Mouse (Mus musculus): ENCODE results near the gene Eif2d. TPM values are rescaled to one million over a fixed set of nuclear protein-coding genes. Genes with fewer than 3 reads are reported as not detected.

Gene Eif2d
- polyA plus RNA-seq, 1 experiment from 2014 or later, result 67.9 TPM

- H3K4me2 ChIP-seq (replicated peaks; ENCODE audit: low read depth, low read length), result no peak overlapping the region
- no peaks in the 10 kb centered on the region for H3K36me3 ChIP-seq (ENCODE audit: control insufficient read depth, insufficient read depth, low read length)
- no peaks in the 10 kb centered on the region for H3K27me3 ChIP-seq (ENCODE audit: control insufficient read depth, insufficient read depth, low read length)
- 0 out of 2 replicates have a peak, but pooled peaks cover 4% of the 10 kb centered on the region for H3K4me1 ChIP-seq (ENCODE audit: control insufficient read depth, insufficient read depth, low read length)
- H3K4me3 ChIP-seq (ENCODE audit: low read length), result no peak overlapping the region
- WGBS, result 82% methylated on average over 1 of the region's 1 CpGs
- H3K9ac ChIP-seq (ENCODE audit: low read depth, low read length), result no peak overlapping the region
- no peak for ATAC-seq (ENCODE audit: low FRiP score, low TSS enrichment)
- no peaks in the 10 kb centered on the region for H3K9me3 ChIP-seq (ENCODE audit: control insufficient read depth, low read length)
- H3K27ac ChIP-seq (ENCODE audit: low read depth, low read length), result no peak overlapping the region
Measured at GRCm38 (mm10) chr1:131211655-131212054, 58.7 kb downstream of the Eif2d start.

GRCm38 (mm10) chr1:131212956-131213355 lies 60.0 kb downstream of the Eif2d start:
- Histone ChIP-seq H3K9me3 (ENCODE audit: control insufficient read depth, low read length) (no peaks in the 10 kb centered on the region), H3K4me1 (ENCODE audit: control insufficient read depth, insufficient read depth, low read length) (0 out of 2 replicates have a peak, but pooled peaks cover 4% of the 10 kb centered on the region), H3K36me3 (ENCODE audit: control insufficient read depth, insufficient read depth, low read length) (no peaks in the 10 kb centered on the region), H3K4me3 (ENCODE audit: low read length) (no peak overlapping the region), H3K9ac (ENCODE audit: low read depth, low read length) (no peak overlapping the region), H3K4me2 (replicated peaks; ENCODE audit: low read depth, low read length) (no peak overlapping the region), H3K27ac (ENCODE audit: low read depth, low read length) (no peak overlapping the region), H3K27me3 (ENCODE audit: control insufficient read depth, insufficient read depth, low read length) (no peaks in the 10 kb centered on the region)
- 66% methylated on average over 5 of the region's 5 CpGs for WGBS
- ATAC-seq (ENCODE audit: low FRiP score, low TSS enrichment), result no peak

DNA sequence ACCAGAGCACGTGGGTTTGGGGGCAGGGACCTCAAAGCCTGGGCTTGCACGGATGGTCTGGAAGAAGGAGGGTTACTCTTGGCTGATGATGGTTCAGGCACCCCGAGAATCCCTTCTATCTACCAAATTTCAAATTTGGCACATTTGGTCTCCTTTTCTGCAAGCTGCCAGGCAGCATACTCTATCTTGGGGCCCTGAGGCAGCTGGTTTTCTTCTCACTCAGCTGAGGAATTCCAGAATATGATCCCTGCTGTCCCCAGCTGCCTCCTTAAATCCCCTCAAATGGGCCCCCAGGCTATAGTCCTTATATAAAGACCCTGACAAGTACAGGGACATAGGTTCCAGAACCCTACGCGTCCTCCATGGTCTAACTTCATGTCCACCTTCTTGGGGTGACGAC lies 60.4 kb downstream of the Eif2d start:
- Histone ChIP-seq H3K4me2 (replicated peaks; ENCODE audit: low read depth, low read length) (no peak overlapping the region), H3K4me3 (ENCODE audit: low read length) (no peak overlapping the region), H3K9ac (ENCODE audit: low read depth, low read length) (no peak overlapping the region), H3K27ac (ENCODE audit: low read depth, low read length) (no peak overlapping the region), H3K4me1 (ENCODE audit: control insufficient read depth, insufficient read depth, low read length) (0 out of 2 replicates have a peak, but pooled peaks cover 4% of the 10 kb centered on the region), H3K9me3 (ENCODE audit: control insufficient read depth, low read length) (no peaks in the 10 kb centered on the region), H3K36me3 (ENCODE audit: control insufficient read depth, insufficient read depth, low read length) (no peaks in the 10 kb centered on the region), H3K27me3 (ENCODE audit: control insufficient read depth, insufficient read depth, low read length) (no peaks in the 10 kb centered on the region)
- ATAC-seq (ENCODE audit: low FRiP score, low TSS enrichment), result no peak
- WGBS, result 80% methylated on average over 6 of the region's 6 CpGs

DNA sequence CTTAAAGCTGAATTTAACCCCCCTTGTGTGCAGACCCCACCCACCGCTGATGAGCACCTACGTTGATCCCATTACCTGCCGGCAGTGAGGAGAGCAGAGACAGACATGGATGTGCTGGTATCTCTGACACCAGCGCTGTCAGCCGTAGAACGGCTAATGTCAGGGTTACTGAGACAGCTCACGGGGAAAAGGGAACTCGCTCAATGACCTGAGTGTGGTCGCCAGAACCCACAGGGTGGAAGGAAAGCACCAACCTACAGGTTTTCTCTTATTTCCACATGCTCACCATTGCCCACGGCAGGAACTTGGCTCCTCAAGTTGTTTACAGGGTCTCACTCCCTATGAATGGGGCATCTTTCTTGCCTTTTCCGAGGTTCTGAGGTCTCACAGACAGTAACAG lies 66.0 kb downstream of the Eif2d start:
- Histone ChIP-seq H3K9ac (ENCODE audit: low read depth, low read length) (no peak overlapping the region), H3K36me3 (ENCODE audit: control insufficient read depth, insufficient read depth, low read length) (no peaks in the 10 kb centered on the region), H3K4me2 (replicated peaks; ENCODE audit: low read depth, low read length) (no peak overlapping the region), H3K27me3 (ENCODE audit: control insufficient read depth, insufficient read depth, low read length) (no peaks in the 10 kb centered on the region), H3K4me1 (ENCODE audit: control insufficient read depth, insufficient read depth, low read length) (no peaks in the 10 kb centered on the region), H3K27ac (ENCODE audit: low read depth, low read length) (no peak overlapping the region), H3K4me3 (ENCODE audit: low read length) (no peak overlapping the region), H3K9me3 (ENCODE audit: control insufficient read depth, low read length) (no peaks in the 10 kb centered on the region)
- WGBS, result 86% methylated on average over 11 of the region's 11 CpGs
- no peak for ATAC-seq (ENCODE audit: low FRiP score, low TSS enrichment)

- H3K4me2 ChIP-seq (replicated peaks; ENCODE audit: low read depth, low read length), result no peak overlapping the region
- no peaks in the 10 kb centered on the region for H3K9me3 ChIP-seq (ENCODE audit: control insufficient read depth, low read length)
- no peak for ATAC-seq (ENCODE audit: low FRiP score, low TSS enrichment)
- H3K36me3 ChIP-seq (ENCODE audit: control insufficient read depth, insufficient read depth, low read length), result no peaks in the 10 kb centered on the region
- no peak overlapping the region for H3K4me3 ChIP-seq (ENCODE audit: low read length)
- H3K27ac ChIP-seq (ENCODE audit: low read depth, low read length), result no peak overlapping the region
- no peaks in the 10 kb centered on the region for H3K27me3 ChIP-seq (ENCODE audit: control insufficient read depth, insufficient read depth, low read length)
- no peak overlapping the region for H3K9ac ChIP-seq (ENCODE audit: low read depth, low read length)
- WGBS, result 84% methylated on average over 13 of the region's 13 CpGs
- H3K4me1 ChIP-seq (ENCODE audit: control insufficient read depth, insufficient read depth, low read length), result peaks cover 4% of the 10 kb centered on the region; the same call in 1 of the 2 replicates
Measured at GRCm38 (mm10) chr1:131221822-131222590, 69.0 kb downstream of the Eif2d start.

DNA sequence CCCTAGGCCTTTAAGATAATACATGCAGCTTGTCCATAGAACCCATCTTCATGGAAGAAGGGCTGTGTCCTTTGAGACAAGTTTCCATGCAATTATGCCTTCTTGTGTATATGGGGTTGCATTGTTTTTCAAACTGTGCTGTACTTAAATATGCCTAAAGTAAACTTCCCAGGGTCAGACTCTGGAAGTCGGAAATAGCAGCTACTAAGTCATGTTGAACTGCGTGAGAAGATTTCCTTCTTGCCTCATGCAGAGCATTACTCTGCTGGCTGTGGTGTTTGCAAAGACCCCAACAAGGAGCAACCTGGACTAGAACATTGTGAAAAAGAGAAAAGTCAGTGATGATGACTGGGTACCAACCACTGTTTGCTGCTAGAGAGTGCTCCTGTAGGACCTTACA lies 70.4 kb downstream of the Eif2d start:
- Histone ChIP-seq H3K9me3 (ENCODE audit: control insufficient read depth, low read length) (no peaks in the 10 kb centered on the region), H3K36me3 (ENCODE audit: control insufficient read depth, insufficient read depth, low read length) (no peaks in the 10 kb centered on the region), H3K4me2 (replicated peaks; ENCODE audit: low read depth, low read length) (no peak overlapping the region), H3K4me1 (ENCODE audit: control insufficient read depth, insufficient read depth, low read length) (peaks cover 4% of the 10 kb centered on the region; the same call in 1 of the 2 replicates), H3K9ac (ENCODE audit: low read depth, low read length) (no peak overlapping the region), H3K4me3 (ENCODE audit: low read length) (no peak overlapping the region), H3K27ac (ENCODE audit: low read depth, low read length) (no peak overlapping the region), H3K27me3 (ENCODE audit: control insufficient read depth, insufficient read depth, low read length) (no peaks in the 10 kb centered on the region)
- no peak for ATAC-seq (ENCODE audit: low FRiP score, low TSS enrichment)
- 86% methylated on average over 2 of the region's 2 CpGs for WGBS

DNA sequence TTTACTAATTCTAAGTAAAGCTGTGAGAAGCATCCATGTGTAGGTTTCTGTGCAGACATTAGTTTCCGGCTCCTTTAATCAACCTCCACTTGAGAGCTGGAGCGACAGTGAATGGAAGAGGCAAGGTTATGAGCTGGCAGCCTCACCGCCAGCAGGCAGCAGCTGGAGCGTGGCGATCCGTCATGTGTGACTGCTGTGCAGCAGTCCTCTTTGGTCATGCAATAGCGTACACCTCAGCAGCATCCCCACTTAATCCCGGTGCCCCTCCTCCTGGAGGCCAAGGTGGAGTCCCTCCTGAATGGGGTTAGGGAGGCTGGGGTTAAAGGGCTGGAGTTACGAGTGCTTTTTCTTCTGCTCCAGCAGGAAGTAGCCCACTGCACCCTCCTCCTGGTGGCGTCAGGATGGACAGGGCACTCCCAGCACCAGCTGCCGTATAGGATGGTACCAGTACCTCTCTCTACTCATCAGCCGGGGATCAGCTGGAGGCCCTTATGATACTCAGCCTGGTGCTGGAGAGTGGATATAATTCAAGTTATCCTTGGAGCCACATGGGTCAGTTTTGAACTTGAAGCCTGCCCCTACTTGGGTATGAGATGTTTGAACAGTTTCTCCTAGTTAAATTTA lies 72.0 kb downstream of the Eif2d start:
- ATAC-seq (ENCODE audit: low FRiP score, low TSS enrichment), result peak; percentile 94
- Histone ChIP-seq H3K9ac (ENCODE audit: low read depth, low read length) (no peak overlapping the region), H3K36me3 (ENCODE audit: control insufficient read depth, insufficient read depth, low read length) (no peaks in the 10 kb centered on the region), H3K4me1 (ENCODE audit: control insufficient read depth, insufficient read depth, low read length) (peaks cover 4% of the 10 kb centered on the region; the same call in 1 of the 2 replicates), H3K4me3 (ENCODE audit: low read length) (no peak overlapping the region), H3K4me2 (replicated peaks; ENCODE audit: low read depth, low read length) (no peak overlapping the region), H3K27ac (ENCODE audit: low read depth, low read length) (no peak overlapping the region), H3K9me3 (ENCODE audit: control insufficient read depth, low read length) (no peaks in the 10 kb centered on the region), H3K27me3 (ENCODE audit: control insufficient read depth, insufficient read depth, low read length) (no peaks in the 10 kb centered on the region)
- WGBS, result 22% methylated on average over 12 of the region's 12 CpGs

DNA sequence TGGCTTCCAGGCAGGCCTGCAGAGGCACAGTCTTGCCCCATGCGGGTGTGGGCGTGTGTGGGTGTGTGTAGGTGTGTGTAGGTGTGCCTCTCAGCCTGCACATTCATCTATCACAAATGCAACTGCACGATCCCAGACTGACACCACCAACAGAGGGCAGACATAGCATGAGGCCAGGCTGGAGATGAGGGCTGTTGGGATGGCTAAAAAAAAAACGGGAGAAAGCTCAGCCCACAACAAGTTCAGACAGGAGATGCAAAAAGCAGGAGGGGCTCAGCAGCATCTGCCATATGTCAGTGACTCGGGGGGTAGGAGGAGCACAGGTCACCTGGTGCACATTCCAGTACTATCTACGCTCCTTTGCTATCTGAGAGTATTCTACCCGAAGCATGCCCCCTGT lies 75.2 kb downstream of the Eif2d start:
- no peaks in the 10 kb centered on the region for H3K9me3 ChIP-seq (ENCODE audit: control insufficient read depth, low read length)
- no peaks in the 10 kb centered on the region for H3K27me3 ChIP-seq (ENCODE audit: control insufficient read depth, insufficient read depth, low read length)
- no peak overlapping the region for H3K4me2 ChIP-seq (replicated peaks; ENCODE audit: low read depth, low read length)
- ATAC-seq (ENCODE audit: low FRiP score, low TSS enrichment), result no peak
- H3K4me3 ChIP-seq (ENCODE audit: low read length), result no peak overlapping the region
- H3K27ac ChIP-seq (ENCODE audit: low read depth, low read length), result no peak overlapping the region
- H3K36me3 ChIP-seq (ENCODE audit: control insufficient read depth, insufficient read depth, low read length), result no peaks in the 10 kb centered on the region
- H3K9ac ChIP-seq (ENCODE audit: low read depth, low read length), result no peak overlapping the region
- peaks cover 4% of the 10 kb centered on the region; the same call in 1 of the 2 replicates for H3K4me1 ChIP-seq (ENCODE audit: control insufficient read depth, insufficient read depth, low read length)
- WGBS, result 41% methylated on average over 7 of the region's 7 CpGs

- peaks cover 4% of the 10 kb centered on the region; the same call in 1 of the 2 replicates for H3K4me1 ChIP-seq (ENCODE audit: control insufficient read depth, insufficient read depth, low read length)
- no peak overlapping the region for H3K27ac ChIP-seq (ENCODE audit: low read depth, low read length)
- H3K9ac ChIP-seq (ENCODE audit: low read depth, low read length), result no peak overlapping the region
- H3K36me3 ChIP-seq (ENCODE audit: control insufficient read depth, insufficient read depth, low read length), result no peaks in the 10 kb centered on the region
- no peak for ATAC-seq (ENCODE audit: low FRiP score, low TSS enrichment)
- no peaks in the 10 kb centered on the region for H3K9me3 ChIP-seq (ENCODE audit: control insufficient read depth, low read length)
- H3K4me2 ChIP-seq (replicated peaks; ENCODE audit: low read depth, low read length), result no peak overlapping the region
- H3K27me3 ChIP-seq (ENCODE audit: control insufficient read depth, insufficient read depth, low read length), result no peaks in the 10 kb centered on the region
- no peak overlapping the region for H3K4me3 ChIP-seq (ENCODE audit: low read length)
- WGBS, result 87% methylated on average over 5 of the region's 5 CpGs
Measured at GRCm38 (mm10) chr1:131228659-131229058, 75.7 kb downstream of the Eif2d start.
